Mouse (Mus musculus): ENCODE results near the gene Rab3c.

The Rab3c gene

DNA sequence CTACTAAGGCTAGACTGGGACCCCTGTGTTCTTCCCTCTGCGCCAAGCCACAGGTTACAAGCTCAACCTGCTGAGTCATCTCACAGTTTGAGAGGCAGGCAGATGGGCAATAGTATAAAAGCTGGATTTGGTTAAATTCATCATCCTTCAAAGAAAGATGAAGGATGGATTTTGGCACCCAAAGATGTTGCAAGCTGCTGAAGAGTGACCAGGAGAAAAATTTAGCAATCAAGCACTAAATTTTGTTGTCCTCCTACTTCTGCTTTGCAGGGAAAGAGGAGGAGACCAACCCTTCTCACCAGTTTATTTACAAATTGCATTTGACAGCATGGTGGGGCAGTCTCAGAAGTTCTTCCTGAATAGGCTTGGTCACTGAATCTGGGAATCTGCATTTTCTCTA, 90.8 kb downstream of the Rab3c start:
- no peak for DNase-seq (ENCODE audit: low read depth, low spot score)

DNA sequence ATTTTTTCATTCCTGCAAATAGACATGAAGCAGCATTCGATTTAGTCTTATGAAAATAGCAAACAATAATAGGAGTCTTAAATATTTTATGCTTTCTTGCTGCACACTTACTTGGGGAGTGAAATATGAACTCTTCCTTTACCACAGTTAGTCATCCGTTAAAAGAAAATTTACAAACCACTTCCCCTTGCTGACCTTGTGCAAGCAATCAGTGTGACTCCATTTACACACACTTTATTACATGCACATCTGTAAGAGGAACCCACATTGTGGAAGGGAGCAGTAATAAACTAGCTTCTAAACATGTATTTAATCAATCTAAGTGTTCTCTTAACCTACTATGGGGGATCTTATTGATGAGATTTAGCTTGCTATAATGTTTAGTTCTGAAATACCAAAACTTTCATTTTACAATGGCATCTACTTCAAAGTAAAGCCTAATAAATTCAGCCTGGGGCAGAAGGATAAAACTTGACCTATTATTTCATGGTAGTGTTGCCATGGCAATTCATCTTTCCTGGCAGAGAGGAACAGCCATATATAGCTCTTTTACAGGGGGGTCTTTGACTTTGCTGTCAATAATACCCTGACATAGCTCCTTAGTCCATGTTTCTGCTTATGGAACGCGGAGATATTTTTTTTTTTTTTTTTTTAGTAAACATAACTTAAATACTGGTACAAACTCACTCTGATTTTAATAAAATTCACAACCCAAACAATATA, 95.7 kb downstream of the Rab3c start:
- no peak for DNase-seq (ENCODE audit: low read depth, low spot score)

DNA sequence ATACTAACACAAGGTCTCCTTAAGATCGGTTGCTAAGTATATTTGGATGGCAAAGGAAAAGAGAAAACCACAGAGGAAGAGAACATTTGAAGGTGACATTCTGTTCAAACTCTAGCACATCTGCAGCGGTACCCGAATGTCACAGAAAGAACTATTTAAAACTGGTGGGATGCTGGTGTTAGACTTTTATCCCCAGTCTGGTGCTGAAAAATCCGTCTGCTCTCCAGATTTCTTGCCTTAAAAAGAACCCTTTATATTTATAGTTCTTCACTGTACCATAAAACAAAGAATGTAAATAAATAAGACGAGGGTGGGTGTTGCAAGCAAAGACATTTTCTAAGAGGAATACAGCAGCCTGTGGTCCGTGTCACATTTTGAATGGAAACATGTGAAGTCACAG, 105.1 kb downstream of the Rab3c start:
- no peak for DNase-seq (ENCODE audit: low read depth, low spot score)

DNA sequence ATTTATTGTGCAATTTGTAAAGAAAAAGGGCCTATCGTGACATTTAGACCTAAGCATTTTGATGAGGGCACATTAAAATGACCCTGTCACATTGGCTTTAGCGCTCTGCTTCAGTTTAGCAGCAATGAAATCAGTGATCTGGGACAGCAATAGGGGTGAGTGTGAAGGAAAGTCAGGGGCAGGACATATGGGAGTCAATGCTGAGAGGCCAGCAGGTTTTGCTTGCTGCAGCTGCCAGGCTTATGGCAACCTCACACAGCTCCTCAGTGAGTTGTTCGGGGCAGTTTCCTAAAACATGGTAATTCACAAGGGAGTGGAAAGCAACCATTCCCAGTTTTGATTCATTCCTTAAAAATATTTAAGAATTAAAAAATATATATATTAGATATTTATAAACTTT, 111.1 kb downstream of the Rab3c start:
- no peak for DNase-seq (ENCODE audit: low read depth, low spot score)

DNA sequence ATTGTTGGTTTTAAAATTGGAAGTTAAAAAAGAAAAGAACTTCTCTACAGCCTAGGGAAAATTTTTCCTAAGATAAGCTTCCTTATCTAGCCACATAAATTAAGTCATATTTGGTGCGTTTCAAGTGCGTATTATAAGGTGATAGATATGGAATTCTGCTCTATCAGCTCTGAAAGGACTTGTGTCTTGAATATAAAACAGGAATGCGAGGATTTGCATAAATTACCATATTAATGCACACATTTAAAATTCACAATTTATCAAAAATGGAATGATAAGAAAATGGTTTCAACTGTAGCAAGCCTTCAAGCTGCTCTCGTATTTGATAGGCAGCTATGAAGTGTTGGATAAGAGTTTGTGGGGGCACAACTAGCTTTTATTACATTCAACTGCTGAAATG, 111.6 kb downstream of the Rab3c start:
- DNase-seq (ENCODE audit: low read depth, low spot score), result no peak

DNA sequence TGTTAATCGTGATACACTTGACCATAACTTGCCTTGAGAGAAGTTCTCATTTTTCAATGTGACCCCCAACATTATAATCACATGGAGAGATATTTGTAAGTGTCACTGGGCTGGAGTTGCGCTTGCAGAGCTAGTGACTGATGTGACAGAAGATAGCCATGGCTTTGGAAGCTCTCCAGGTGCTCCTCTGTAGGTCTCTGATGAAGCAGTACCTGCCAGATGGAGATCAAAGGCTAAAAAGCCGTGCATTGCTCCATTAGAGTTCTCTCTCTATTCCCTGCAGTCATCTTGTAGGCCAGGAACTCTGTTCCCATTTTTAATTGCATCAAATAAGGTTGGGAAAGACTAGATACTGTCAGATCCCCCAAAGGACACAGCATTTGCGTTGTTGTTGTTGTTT, 112.2 kb downstream of the Rab3c start:
- DNase-seq (ENCODE audit: low read depth, low spot score), result no peak

DNA sequence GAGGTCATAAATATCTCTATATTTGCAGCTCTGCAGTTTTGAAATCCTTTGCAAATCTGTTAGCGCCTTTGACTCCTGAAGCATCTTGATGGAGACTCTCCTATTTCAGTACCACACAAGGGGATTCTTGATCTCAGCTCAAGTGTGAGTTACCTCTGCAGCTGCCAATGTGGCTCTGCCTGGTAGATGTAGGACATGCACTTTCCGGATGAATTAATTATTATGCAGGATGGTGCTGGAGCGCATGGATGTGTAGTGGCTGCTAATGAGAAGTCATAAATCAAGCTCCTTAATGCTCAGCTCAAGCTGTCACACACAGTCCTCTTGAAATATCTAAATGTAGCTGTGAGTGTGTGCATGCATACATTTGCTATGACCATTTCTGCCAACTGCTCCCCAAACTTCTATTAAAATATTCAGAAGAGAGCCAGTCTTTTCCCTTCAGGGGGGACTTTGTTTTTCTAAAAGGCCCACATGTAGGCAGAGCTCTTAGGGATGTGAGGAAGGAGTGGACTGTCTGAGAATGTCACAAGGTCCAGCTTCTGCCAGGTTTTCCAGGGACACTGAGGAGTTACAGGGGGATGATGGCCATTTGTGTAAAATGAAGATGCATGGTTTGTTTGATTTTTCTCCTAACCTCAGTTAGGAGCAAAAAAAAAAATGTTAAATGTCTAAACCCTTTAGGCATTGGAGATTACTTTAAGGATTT, 114.0 kb downstream of the Rab3c start:
- DNase-seq (ENCODE audit: low read depth, low spot score), result no peak

DNA sequence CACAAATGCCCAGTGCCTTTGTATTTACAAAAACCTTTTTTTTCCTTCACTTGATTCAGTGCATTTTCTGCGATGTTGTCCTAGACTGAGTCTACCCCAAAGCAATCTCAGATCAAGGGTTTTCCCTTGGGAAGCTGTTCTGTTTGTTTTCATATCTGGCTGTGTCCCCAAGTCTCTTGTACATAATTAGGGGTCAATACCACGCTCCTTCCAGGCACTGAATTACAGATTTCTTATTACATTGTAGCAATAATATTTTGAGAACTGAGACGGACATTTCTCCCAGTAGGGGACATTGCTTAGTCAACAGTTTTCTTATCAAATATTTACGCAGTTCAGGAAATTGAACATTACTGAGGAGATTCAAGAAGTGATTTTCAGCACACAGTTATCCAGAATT, 120.8 kb downstream of the Rab3c start:
- DNase-seq (ENCODE audit: low read depth, low spot score), result no peak

DNA sequence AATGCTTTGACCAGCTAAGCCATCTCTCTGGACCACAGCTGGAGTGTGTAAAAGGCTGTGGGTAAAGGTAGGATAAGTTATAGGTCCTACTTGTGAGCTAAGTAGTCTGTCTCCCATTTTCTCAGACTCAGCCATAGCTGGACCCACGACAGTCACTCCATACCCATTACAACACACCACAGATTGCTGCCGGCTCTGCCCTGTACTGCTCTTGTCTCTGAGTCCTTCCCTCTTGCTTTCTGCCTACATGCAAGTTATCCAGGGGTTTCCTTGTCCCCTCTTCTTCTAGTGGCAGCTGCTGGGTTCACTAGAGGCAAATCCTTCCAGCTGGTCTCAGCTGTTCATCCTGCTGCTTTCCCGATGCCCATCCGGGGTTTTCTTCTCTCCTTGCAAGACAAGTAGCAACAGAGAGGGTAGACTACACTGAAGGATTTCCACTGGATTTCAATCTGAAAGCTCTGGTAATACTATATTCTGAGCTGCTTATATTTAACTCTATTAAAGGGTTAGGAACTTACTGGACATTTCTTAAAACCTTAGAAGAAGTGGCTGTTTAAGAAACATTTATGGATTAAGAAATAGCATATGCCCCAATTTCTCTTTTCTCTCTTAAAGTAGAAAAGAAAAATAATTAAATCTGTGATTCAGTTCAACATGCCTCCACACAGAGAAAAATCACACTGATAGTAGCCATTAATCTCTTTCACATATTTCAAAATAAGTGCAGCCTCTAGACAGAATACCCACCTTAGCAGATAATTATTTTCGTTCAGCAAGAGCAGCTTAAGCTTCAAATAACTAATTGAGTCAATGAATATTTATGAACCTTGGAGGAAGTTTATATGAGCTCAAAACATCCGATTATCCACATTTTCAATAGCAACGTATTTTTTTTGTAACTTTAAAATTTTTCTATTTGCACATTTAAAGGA, 121.9 kb downstream of the Rab3c start:
- DNase-seq (ENCODE audit: low read depth, low spot score), result no peak

DNA sequence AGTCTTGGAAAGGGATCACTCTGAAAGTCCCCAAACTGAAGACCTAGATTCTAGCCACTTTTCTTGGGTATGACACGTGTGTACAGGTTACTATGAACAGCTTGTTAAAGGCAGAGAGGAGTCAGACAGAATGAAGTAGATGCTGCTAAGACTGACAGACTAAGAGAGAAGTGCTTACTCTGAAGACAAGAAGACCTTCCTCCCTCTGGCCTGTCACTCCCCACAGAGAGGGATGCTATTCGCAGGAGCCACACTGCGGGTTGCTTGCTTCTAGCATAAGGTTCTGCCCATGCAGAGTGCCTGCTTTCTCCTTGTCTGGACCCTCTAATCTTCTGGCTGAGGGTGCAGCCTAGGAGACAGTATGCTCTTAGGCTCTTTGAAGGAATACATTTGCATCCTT, 135.3 kb downstream of the Rab3c start:
- DNase-seq (ENCODE audit: low read depth, low spot score), result no peak

DNA sequence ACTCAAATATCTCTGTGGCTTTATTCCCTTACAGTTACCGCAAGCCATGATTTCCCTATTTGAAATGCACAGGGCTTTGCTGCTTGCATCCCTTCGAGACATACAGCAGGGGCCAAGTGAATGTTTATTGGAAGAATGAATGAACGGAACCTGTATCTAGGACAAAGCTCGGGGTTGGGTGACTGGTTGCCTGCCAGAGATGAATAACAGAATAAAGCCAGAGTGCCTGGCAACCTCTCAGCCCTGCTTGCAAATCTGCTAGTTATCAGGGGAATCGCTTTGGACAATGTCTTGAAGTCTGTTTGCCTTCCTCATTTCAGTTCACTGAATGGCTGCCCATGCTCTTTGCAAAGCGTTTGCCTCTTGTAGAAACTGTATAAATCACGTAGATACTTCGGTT, 135.8 kb downstream of the Rab3c start:
- no peak for DNase-seq (ENCODE audit: low read depth, low spot score)

DNA sequence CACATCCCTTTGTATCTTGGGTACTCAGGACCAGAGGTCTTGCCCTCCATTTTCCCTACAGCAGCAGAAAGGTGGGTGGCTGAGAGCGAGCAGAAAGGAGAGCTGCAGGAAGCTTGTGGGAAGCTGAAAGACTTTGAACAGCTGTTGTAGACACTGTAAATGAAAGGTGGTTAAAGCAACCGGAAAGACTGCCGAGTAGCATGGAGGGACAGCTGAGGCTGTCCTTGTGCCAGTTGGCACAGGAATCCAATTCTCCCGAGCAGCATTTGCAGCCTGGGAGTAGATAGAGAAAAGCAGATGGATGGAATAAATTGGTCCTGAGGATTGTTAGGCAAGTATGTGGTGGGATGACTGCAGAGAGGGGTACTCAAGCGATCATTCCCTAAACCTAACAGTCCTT, 141.5 kb downstream of the Rab3c start:
- DNase-seq (ENCODE audit: low read depth, low spot score), result no peak

DNA sequence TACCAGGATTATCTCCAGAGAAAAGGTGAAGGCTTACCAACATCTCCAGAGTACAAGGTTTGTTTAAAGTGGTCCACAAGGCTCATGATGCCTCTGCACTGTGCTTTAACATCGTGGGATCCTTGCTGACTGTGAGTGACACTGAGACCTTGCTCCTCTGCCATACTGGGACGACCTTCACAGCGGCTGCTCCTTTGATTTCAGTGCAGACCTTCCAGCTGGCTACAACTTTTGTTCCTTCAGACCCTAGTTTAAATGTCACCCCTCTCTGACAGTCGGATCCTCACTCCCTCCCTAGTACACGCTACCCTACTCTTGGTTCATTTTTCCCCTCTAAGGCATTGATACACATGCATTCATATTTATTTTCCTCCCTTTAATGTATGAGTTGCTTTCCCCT, 142.2 kb downstream of the Rab3c start:
- DNase-seq (ENCODE audit: low read depth, low spot score), result no peak

DNA sequence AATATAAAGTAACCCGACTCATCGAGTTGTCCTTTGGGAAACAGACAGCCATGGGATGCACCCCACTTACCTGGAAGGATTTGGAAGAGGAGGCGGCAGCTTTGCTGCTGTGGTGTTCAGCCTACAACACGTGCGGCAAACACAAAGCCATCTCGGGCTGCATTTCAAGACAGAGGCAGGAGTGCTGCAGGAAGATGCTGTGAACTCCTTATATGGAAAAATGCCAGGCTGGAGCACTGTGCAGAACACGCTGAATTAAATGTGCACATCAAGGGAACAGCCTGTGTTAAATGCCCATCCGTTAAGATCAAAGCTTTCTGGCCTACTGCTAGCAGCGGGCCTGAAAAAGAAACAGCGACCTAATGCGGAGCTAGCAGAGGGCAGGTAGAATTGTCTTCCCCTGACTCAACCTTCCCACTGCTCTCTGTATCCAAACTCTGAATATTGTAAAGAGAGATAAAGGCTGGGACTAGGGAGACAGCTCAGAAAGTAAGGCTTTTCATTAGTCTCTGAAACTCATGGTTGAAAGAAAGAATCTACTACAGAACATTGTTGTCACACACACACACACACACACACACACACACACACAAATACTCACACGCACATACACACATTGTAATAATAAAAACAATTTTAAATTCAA, 153.1 kb downstream of the Rab3c start:
- DNase-seq (ENCODE audit: low read depth, low spot score), result no peak

DNA sequence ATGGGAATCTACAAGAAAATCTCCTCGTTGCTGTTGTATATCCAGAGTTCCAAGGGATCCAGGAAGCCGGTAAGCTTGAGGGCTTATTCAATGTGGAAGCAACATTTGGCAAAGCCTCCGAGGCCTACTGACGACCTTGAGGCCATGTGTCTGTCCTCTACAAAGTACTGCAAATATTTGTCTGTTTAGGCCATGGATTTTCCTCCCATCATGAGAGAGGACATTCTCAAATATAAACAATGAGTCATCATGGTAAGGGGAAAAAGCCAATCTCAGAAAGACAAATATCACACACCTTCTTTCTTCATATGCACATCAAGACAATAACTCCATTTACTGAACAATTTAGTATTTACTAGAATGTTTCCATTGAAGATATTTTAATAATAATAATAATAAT, 158.0 kb downstream of the Rab3c start:
- DNase-seq (ENCODE audit: low read depth, low spot score), result no peak

DNA sequence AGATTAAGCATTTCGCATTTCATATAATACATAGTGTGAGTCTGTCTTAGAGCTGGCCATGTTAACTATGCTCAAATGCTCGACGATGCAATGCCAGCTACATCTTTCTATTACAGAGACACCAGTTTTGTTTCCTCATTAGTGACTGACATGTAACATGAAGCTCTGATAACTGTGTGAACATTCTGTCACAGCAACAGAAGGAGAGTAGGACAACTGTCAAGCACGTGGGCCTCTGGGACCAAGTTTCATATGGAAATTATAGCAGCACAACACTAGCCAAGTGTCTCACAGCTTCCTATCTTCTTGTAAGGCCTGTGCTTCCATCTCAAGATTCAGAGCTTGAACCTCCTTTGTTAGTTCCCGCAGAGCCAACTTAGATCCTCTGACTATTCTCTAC, 163.9 kb downstream of the Rab3c start:
- DNase-seq (ENCODE audit: low read depth, low spot score), result peak; percentile 67

DNA sequence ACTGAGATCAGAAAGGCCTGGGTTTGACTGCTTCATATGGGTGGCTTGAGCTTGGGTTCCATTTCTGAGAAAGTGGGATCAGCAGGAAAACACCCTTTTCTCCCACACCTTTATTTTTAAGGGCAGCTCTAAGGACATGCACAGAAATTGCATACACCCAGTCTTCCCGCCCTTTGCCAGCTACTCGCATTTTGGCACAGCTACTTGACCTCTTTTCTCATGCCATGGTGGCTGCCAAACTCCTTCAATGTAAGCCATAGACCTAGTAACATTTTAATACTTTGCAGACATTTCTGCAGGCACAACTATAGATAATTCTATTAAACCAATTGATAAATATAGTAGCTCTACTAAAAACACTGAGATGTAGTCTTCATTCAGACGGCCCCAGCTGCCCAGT, 164.5 kb downstream of the Rab3c start:
- no peak for DNase-seq (ENCODE audit: low read depth, low spot score)

DNA sequence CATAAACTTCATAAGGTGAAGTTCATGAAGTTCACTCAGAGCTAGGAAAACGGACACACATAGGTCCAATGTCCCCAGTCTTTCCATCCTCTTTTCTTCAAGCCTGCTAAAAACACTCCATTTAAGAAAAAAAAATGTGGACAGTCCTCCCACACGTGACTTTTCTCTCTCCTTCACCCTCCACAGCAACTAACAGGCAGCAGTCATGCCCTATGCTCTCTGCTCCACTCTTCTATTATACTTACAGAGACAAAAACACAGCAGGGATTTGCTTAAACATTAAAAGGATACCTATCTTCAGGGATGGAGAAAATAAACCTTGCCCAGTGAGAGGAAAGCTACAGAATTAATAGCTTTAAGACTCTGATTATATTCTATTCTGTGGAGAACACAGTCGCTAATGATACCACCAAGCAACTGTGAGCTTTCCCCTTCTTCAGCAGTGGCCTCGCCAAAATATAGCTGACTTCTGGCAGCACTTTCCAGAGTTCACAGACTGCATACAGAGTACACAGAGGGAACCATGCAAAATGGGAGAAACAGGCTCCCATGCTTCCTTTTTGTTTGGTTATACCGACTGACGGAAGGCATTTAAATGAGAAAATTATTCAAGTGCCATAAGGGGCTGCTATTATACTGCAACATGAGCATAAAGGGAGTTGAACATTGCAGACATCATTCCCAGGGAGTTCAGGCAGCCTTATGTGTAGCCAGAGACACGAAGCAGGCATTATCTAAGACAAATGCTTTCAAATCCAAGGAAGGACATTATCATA, 165.7 kb downstream of the Rab3c start:
- DNase-seq (ENCODE audit: low read depth, low spot score), result no peak

DNA sequence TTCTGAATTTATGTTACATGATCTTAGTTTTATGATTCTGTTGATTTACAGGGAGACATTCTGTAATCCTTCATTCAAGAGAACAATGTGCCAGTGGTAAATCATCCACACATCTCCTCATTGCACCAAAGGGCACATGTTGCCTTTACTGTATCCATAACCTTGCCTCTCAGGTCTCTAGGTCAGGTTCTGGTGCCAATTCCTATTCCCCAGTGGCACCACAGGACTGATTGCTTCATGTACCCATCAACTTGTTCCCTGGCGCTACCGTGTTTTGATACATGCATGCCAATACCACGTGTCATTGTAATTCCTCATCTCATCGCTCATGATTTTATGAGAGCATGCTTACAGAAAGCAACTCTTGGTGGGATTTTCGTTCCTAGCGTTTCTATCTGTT, 167.1 kb downstream of the Rab3c start:
- no peak for DNase-seq (ENCODE audit: low read depth, low spot score)

DNA sequence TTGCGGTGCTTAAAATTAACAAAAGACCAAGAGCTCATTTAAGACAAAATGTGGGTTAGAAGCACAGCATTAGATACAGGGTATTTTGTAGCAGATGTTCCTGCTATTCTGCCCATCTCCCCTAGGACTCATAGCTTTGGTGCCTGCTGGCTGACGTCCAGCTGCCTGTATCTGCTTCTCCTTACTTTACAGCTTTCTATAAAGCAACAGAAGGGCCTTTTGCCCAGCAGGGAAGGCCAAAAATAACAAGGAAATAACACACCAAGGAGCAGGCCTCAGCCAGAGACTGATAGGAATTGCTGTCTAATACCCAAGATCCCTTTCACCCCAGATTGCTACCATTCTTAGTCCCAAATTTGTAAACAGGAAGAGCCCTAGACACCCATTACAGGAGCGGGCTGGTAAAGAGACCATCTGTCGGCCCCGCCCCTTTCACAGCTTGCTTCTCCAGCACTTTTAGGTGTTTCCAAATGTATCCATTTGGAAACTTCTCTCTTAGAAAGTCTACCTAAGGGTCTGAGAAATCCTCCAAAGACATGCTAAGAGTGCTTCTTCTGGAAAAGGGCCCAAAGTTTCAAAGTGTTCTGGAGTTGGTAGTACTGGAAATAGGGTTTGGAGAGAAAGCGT, 183.3 kb downstream of the Rab3c start:
- no peak for DNase-seq (ENCODE audit: low read depth, low spot score)

DNA sequence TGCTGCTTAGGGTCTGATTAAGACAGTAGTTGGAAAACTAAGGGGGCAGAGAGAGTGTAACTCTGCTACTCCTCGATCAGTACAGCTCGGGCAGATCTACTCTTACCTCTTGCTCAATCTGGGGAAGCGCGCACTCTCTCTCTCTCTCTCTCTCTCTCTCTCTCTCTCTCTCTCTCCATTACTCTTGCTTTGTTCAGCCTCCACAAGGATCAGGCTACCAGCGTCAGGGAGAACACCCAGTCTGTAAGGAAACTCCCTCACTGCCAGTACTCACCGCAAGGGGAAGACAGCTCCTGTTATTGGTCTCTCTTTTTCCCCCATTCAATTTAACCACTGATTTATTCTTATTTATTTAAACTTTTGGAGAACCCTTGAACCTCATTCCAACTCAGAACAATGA, 185.8 kb downstream of the Rab3c start:
- no peak for DNase-seq (ENCODE audit: low read depth, low spot score)

Data from brain, embryonic 18.5 days (tissue).